Mouse (Mus musculus) midbrain, postnatal 0 days (tissue): ENCODE results near the gene Slc2a1. TPM values are rescaled to one million over a fixed set of nuclear protein-coding genes. Genes with fewer than 3 reads are reported as not detected.

Experiments used
- ATAC-seq: fragments of 200-750 bp; cut with Nextera tagmentation; 2 replicates; pipeline ENCODE4 v1.8.0; 2017; ENCODE audit warnings: moderate number of reproducible peaks, mild to moderate bottlenecking, moderate TSS enrichment, moderate library complexity; ENCODE audit not compliant: low FRiP score
- DNase-seq: peaks from one replicate; pipeline ENCODE4 v3.0.0-alpha.2; 2015; ENCODE audit warnings: low spot score
- H3K27ac ChIP-seq: fragments of 300-500 bp; sonication (generic); 2 replicates; pipeline ENCODE4 v1.5.1; 2014; ENCODE audit warnings: low read depth, mild to moderate bottlenecking, low read length, mixed read lengths
- H3K27me3 ChIP-seq: fragments of 300-500 bp; sonication (generic); 2 replicates; pipeline ENCODE4 v1.6.1; 2014; ENCODE audit warnings: low read length, control low read depth, mixed read lengths; ENCODE audit not compliant: insufficient read depth
- H3K36me3 ChIP-seq: fragments of 300-500 bp; sonication (generic); 2 replicates; pipeline ENCODE4 v1.6.1; 2014; ENCODE audit warnings: low read length, control low read depth, mixed read lengths; ENCODE audit not compliant: insufficient read depth
- H3K4me1 ChIP-seq: fragments of 300-500 bp; sonication (generic); 2 replicates; pipeline ENCODE4 v1.6.1; 2014; ENCODE audit warnings: mild to moderate bottlenecking, control low read depth, antibody characterized with exemption, low read length, mixed read lengths; ENCODE audit not compliant: insufficient read depth
- H3K4me2 ChIP-seq: fragments of 300-500 bp; sonication (generic); 2 replicates; pipeline ENCODE4 v1.6.1; 2014; ENCODE audit warnings: low read depth, mild to moderate bottlenecking, low read length, mixed read lengths; ENCODE audit not compliant: poor library complexity, severe bottlenecking
- H3K4me3 ChIP-seq: fragments of 300-500 bp; sonication (generic); 2 replicates; pipeline ENCODE4 v1.5.1; 2014; ENCODE audit warnings: low read depth, mild to moderate bottlenecking, low read length, moderate library complexity
- H3K9ac ChIP-seq: fragments of 300-500 bp; sonication (generic); replicated peaks from 2 replicates; pipeline ENCODE4 v1.6.1; 2014; ENCODE audit warnings: mild to moderate bottlenecking, low read length, moderate library complexity, mixed read lengths; ENCODE audit not compliant: poor library complexity, severe bottlenecking
- H3K9me3 ChIP-seq: fragments of 300-500 bp; sonication (generic); 2 replicates; pipeline ENCODE4 v1.6.1; 2016; ENCODE audit warnings: low read length, control low read depth
- CTCF ChIP-seq: IDR thresholded peaks from 2 replicates; pipeline ENCODE4 v1.5.1; 2016; ENCODE audit warnings: antibody characterized with exemption, mild to moderate bottlenecking
- WGBS: fragments of 180-500 bp; shearing (Covaris S2); extraction: QIAGEN DNeasy Blood & Tissue Kit; methylation state at CpG from one replicate; pipeline ENCODE4 v1.1.7; 2014; 5-methylcytosine and 5-hydroxymethylcytosine counted together
- polyA plus RNA-seq: library from polyadenylated mRNA; unstranded; fragments of >200 nt; fragmentation: Nextera tagmentation; extraction: Ambion mirVana; gene quantifications from 2 replicates; pipeline ENCODE4 v1.2.1, GENCODE M21; 2015
- total RNA-seq: library from RNA; depleted of rRNA; stranded (reverse); fragments of >200 nt; gene quantifications from 2 replicates; pipeline ENCODE4 v1.2.3, GENCODE M21; 2014

Slc2a1 gene
- total and polyA plus RNA-seq, 2 experiments from 2014 or later, result 43.1 to 104 TPM

GRCm38 (mm10) chr4:119137313-119137712 lies 28.8 kb downstream of the Slc2a1 start:
- ATAC-seq (no peak), DNase-seq (no peak)
- Histone ChIP-seq H3K9me3 (no peaks in the 10 kb centered on the region), H3K9ac (no peak overlapping the region), H3K27ac (0 out of 2 replicates have a peak overlapping the region, but pooled peaks have one; percentile 38), H3K4me1 (no peaks in the 10 kb centered on the region; the same call in 1 of the 2 replicates), H3K27me3 (no peaks in the 10 kb centered on the region), H3K36me3 (peaks cover 24% of the 10 kb centered on the region), H3K4me2 (no peak overlapping the region), H3K4me3 (no peak overlapping the region)
- no peak for TF ChIP-seq CTCF
- 63% methylated on average over 8 of the region's 8 CpGs for WGBS

- Histone ChIP-seq H3K27me3 (no peaks in the 10 kb centered on the region), H3K4me2 (peak overlapping the region; percentile 49), H3K9ac (peak overlapping the region; percentile 37; the same call in 1 of the 2 replicates), H3K36me3 (peaks cover 19% of the 10 kb centered on the region), H3K9me3 (no peaks in the 10 kb centered on the region), H3K27ac (peak overlapping the region; percentile 51), H3K4me1 (no peaks in the 10 kb centered on the region; the same call in 1 of the 2 replicates), H3K4me3 (peak overlapping the region; percentile 24)
- WGBS, result 9% methylated on average over 18 of the region's 18 CpGs
- peak; percentile 90 for ATAC-seq
- 0 out of 2 replicates have a peak, but pooled peaks have one; percentile 5 for TF ChIP-seq CTCF
- DNase-seq, result peak; percentile 89
Observed at GRCm38 (mm10) chr4:119138171-119138570, 29.7 kb downstream of the Slc2a1 start.

GRCm38 (mm10) chr4:119138776-119139175 lies 30.3 kb downstream of the Slc2a1 start:
- H3K9me3 ChIP-seq, result no peaks in the 10 kb centered on the region
- no peak for TF ChIP-seq CTCF
- 0 out of 2 replicates have a peak overlapping the region, but pooled peaks have one; percentile 7 for H3K27ac ChIP-seq
- H3K9ac ChIP-seq, result 0 out of 2 replicates have a peak overlapping the region, but pooled peaks have one; percentile 37
- H3K4me2 ChIP-seq, result peak overlapping the region; percentile 49
- ATAC-seq (no peak), DNase-seq (no peak)
- H3K27me3 ChIP-seq, result no peaks in the 10 kb centered on the region
- peaks cover 15% of the 10 kb centered on the region for H3K36me3 ChIP-seq
- 40% methylated on average over 8 of the region's 8 CpGs for WGBS
- peak overlapping the region; percentile 24 for H3K4me3 ChIP-seq
- no peaks in the 10 kb centered on the region; the same call in 1 of the 2 replicates for H3K4me1 ChIP-seq

- Histone ChIP-seq H3K4me3 (no peak overlapping the region), H3K9ac (no peak overlapping the region), H3K4me1 (no peaks in the 10 kb centered on the region; the same call in 1 of the 2 replicates), H3K27me3 (no peaks in the 10 kb centered on the region), H3K27ac (no peak overlapping the region), H3K36me3 (peaks cover 6% of the 10 kb centered on the region), H3K4me2 (no peak overlapping the region), H3K9me3 (no peaks in the 10 kb centered on the region)
- TF ChIP-seq CTCF, result peak; percentile 70
- ATAC-seq, result no peak
- DNase-seq, result no peak
- WGBS, result 47% methylated on average over 3 of the region's 3 CpGs
Observed at GRCm38 (mm10) chr4:119140126-119140525, 31.6 kb downstream of the Slc2a1 start.

- Histone ChIP-seq H3K4me3 (no peak overlapping the region), H3K36me3 (no peaks in the 10 kb centered on the region), H3K27ac (no peak overlapping the region), H3K4me1 (no peaks in the 10 kb centered on the region; the same call in 1 of the 2 replicates), H3K27me3 (no peaks in the 10 kb centered on the region), H3K9ac (no peak overlapping the region), H3K9me3 (no peaks in the 10 kb centered on the region), H3K4me2 (no peak overlapping the region)
- no peak for TF ChIP-seq CTCF
- 56% methylated on average over 10 of the region's 10 CpGs for WGBS
- DNase-seq (no peak), ATAC-seq (no peak)
Observed at GRCm38 (mm10) chr4:119141191-119141590, 32.7 kb downstream of the Slc2a1 start.

GRCm38 (mm10) chr4:119142230-119142871 lies 33.8 kb downstream of the Slc2a1 start:
- DNase-seq (peak; percentile 86), ATAC-seq (peak; percentile 81)
- 28% methylated on average over 24 of the region's 24 CpGs for WGBS
- Histone ChIP-seq H3K4me3 (peak overlapping the region; percentile 10; the same call in 1 of the 2 replicates), H3K9ac (0 out of 2 replicates have a peak overlapping the region, but pooled peaks have one; percentile 33), H3K4me2 (peak overlapping the region; percentile 33), H3K9me3 (no peaks in the 10 kb centered on the region), H3K36me3 (no peaks in the 10 kb centered on the region), H3K4me1 (no peaks in the 10 kb centered on the region; the same call in 1 of the 2 replicates), H3K27me3 (no peaks in the 10 kb centered on the region), H3K27ac (peak overlapping the region; percentile 75)
- TF ChIP-seq CTCF, result peak; percentile 80
